Mouse (Mus musculus) liver, postnatal 0 days (tissue): ENCODE measurements around the gene Crybg2.

Source experiments
- CTCF ChIP-seq: sonication (generic); IDR thresholded peaks from 2 replicates; pipeline ENCODE4 v1.5.1; 2016; ENCODE audit warnings: antibody characterized with exemption, low read depth
- EP300 ChIP-seq: IDR thresholded peaks from 2 replicates; pipeline ENCODE4 v1.6.1; 2016; ENCODE audit warnings: antibody characterized with exemption, low read depth, mild to moderate bottlenecking

GRCm38 (mm10) chr4:134082460-134082859, 21.8 kb downstream of the Crybg2 start:
- no peak for TF ChIP-seq EP300
- TF ChIP-seq CTCF: no peak
